Mouse (Mus musculus): ENCODE data around the gene Dram1.

DNA sequence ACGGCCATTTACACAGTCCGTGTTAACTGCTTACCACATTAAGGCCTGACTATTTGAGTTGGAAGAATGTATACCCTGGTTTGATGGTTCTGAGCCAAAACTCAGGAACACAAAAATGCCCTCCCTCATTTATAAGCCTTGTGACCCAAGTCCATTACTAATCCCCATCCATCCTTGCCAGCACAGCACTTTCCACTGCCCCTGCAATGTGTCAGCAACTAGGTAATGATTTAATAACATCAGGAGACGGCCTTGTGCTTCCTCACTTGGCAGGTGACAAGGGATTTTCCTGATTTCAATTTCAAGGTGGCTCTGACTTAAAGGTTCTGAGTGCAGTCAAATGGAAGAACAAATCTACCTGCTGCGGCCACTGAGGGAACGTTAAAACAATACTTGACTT, 64.0 kb downstream of the Dram1 start:
- no peak for TF ChIP-seq ZKSCAN1 (IDR thresholded peaks at IDR 0.05; ENCODE audit: borderline replicate concordance, low read depth, low read length)
- no peak for TF ChIP-seq CTCF (conservative IDR thresholded peaks at IDR 0.05 in 1 of 2, IDR thresholded peaks at IDR 0.05 in 1 of 2; ENCODE audit: low read depth in 2 of 2, low read length in 2 of 2)
- no peak for TF ChIP-seq ZC3H11A (IDR thresholded peaks at IDR 0.05; ENCODE audit: low read depth, low read length)
- TF ChIP-seq E2F4 (IDR thresholded peaks at IDR 0.05; ENCODE audit: insufficient replicate concordance, low read depth, low read length), result no peak
- no peak for TF ChIP-seq CHD1 (IDR thresholded peaks at IDR 0.05; ENCODE audit: low read depth, low read length)
- TF ChIP-seq RAD21 (IDR thresholded peaks at IDR 0.05; ENCODE audit: low read depth, low read length), result no peak
- TF ChIP-seq TCF12 (IDR thresholded peaks at IDR 0.05; ENCODE audit: low read depth, low read length), result no peak
- no peak for TF ChIP-seq GABPA (IDR thresholded peaks at IDR 0.05; ENCODE audit: insufficient replicate concordance, low read depth, low read length)
- TF ChIP-seq POLR2A (IDR thresholded peaks at IDR 0.05; ENCODE audit: low read depth, low read length), result no peak
- no peak for TF ChIP-seq IRF4 (IDR thresholded peaks at IDR 0.05; ENCODE audit: low read depth, low read length)
- no peak for TF ChIP-seq USF1 (IDR thresholded peaks at IDR 0.05; ENCODE audit: low read depth, low read length)
- no peak for TF ChIP-seq MAFK (IDR thresholded peaks at IDR 0.05; ENCODE audit: insufficient replicate concordance, low read length)
- no peak for TF ChIP-seq MAX (IDR thresholded peaks at IDR 0.05; ENCODE audit: low read length)
- TF ChIP-seq SMC3 (IDR thresholded peaks at IDR 0.05; ENCODE audit: low read depth, low read length), result no peak

All from CH12.LX (cell line).